Mouse (Mus musculus): Measurements from ENCODE around the gene Tmem104. TPM values are rescaled to one million over a fixed set of nuclear protein-coding genes. Genes with fewer than 3 reads are reported as not detected.
A peak's percentile ranks its signal among the peaks of the same experiment; 100 is the strongest.

Gene Tmem104
- polyA plus RNA-seq, 1 experiment from 2014 or later = 10.7 TPM

DNA sequence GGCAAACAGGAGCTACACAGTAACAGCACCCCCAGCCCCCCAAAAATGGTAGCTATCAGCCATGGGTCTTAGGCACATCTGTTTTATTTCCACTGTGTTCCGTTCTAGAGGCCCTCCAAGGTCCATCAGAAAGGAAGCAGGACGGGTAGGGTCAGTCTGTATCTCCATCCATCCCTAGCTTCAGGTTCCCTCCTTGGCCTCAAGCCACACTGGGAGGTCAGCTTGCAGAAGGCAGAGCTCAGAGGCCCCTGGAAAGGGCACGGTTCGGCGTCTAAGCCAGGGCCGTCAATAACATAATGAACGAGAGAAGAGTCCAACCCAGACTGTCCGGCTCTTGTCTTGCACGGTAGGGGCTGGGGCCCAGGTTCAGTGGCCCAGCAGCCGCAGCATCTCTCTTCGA lies 80.7 kb downstream of the Tmem104 start:
- H3K36me3 ChIP-seq (replicated peaks; ENCODE audit: control insufficient read depth, insufficient read depth) = peaks cover 27% of the 10 kb centered on the region
- no peak overlapping the region for H3K9ac ChIP-seq
- DNase-seq (ENCODE audit: low spot score) (no peak), ATAC-seq (ENCODE audit: low FRiP score) (no peak)
- peaks cover 9% of the 10 kb centered on the region for H3K4me1 ChIP-seq (replicated peaks; ENCODE audit: control insufficient read depth, insufficient read depth, low read length)
- 67% methylated on average over 11 of the region's 11 CpGs for WGBS
- H3K4me2 ChIP-seq (replicated peaks) = no peak overlapping the region
- H3K27me3 ChIP-seq (ENCODE audit: control insufficient read depth, insufficient read depth, low read length) = peaks cover 68% of the 10 kb centered on the region
- no peaks in the 10 kb centered on the region for H3K9me3 ChIP-seq (ENCODE audit: control insufficient read depth, low read length)
- no peak overlapping the region for H3K27ac ChIP-seq
- no peak overlapping the region for H3K4me3 ChIP-seq (replicated peaks; ENCODE audit: low read length)

DNA sequence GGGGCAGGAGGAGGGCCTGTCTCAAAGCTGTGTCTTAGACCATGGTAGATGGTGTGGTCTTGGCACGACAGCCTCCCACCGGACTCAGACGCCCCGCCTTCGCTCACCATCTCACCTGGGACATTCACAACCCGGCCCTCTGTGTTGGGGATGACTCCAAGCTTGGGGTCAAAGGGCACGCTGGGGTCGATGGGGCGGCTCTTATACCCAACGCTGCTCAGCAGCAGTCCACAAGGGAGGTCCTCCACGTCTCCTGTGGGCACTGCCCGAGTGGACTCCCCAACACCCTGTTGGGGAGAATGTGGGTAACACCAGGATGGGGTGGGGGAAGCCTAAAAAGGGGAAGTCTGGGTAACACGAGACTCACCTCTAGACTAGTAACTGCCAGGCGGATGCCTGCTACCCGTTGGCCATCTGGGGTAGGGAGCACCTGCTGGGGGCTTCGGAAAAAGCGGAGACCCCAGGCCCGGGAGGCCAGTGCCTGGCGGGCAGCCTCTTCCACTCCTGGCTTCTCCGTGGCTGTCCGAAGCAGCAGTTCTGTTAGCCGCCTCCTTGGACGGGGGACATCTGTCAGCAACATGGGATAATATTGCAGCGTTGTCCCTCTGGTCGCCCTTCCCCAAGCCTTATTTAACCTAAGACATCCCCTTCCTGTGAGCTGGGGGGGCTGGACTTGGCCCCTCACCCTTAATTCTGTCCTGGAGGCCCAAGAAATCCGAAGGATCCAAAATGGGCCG lies 82.2 kb downstream of the Tmem104 start:
- WGBS = 94% methylated on average over 27 of the region's 27 CpGs
- DNase-seq (ENCODE audit: low spot score) (no peak), ATAC-seq (ENCODE audit: low FRiP score) (no peak)

GRCm38 (mm10) chr11:115270148-115270861 lies 83.0 kb downstream of the Tmem104 start:
- no peaks in the 10 kb centered on the region for H3K9me3 ChIP-seq (ENCODE audit: control insufficient read depth, low read length)
- 32% methylated on average over 19 of the region's 19 CpGs for WGBS
- ATAC-seq (ENCODE audit: low FRiP score) (no peak), DNase-seq (ENCODE audit: low spot score) (peak; percentile 89)
- H3K27me3 ChIP-seq (ENCODE audit: control insufficient read depth, insufficient read depth, low read length) = peaks cover 44% of the 10 kb centered on the region
- peaks cover 27% of the 10 kb centered on the region for H3K36me3 ChIP-seq (replicated peaks; ENCODE audit: control insufficient read depth, insufficient read depth)
- H3K4me3 ChIP-seq (replicated peaks; ENCODE audit: low read length) = no peak overlapping the region
- H3K9ac ChIP-seq = no peak overlapping the region
- no peak overlapping the region for H3K27ac ChIP-seq
- H3K4me1 ChIP-seq (replicated peaks; ENCODE audit: control insufficient read depth, insufficient read depth, low read length) = peaks cover 12% of the 10 kb centered on the region
- no peak overlapping the region for H3K4me2 ChIP-seq (replicated peaks)

More for the DNA sequence above, 82.2 kb downstream of the Tmem104 start:
- H3K9ac ChIP-seq = no peak overlapping the region
- H3K4me1 ChIP-seq (replicated peaks; ENCODE audit: control insufficient read depth, insufficient read depth, low read length) = peaks cover 9% of the 10 kb centered on the region
- H3K9me3 ChIP-seq (ENCODE audit: control insufficient read depth, low read length) = no peaks in the 10 kb centered on the region
- H3K27me3 ChIP-seq (ENCODE audit: control insufficient read depth, insufficient read depth, low read length) = peaks cover 52% of the 10 kb centered on the region
- no peak overlapping the region for H3K4me2 ChIP-seq (replicated peaks)
- peaks cover 27% of the 10 kb centered on the region for H3K36me3 ChIP-seq (replicated peaks; ENCODE audit: control insufficient read depth, insufficient read depth)
- no peak overlapping the region for H3K27ac ChIP-seq
- H3K4me3 ChIP-seq (replicated peaks; ENCODE audit: low read length) = no peak overlapping the region

DNA sequence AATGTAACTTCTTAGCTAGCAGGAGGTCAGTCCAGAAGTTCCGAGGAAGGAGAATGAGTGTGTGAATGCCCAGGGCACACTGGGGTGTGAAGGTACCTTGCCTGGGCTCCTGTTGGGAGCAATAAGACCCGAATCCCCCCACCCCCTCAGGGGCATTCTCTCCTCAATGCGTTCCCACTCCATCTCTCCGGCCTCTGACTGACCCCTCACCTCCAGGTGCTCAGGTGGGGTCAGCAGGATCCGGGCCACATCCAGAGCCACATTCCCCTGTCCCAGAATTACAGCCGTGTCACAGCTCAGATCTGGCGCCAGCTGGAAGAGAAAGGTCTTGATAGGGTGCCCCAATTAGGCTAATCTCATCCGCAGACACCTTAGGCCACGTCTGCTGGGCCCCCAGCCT lies 83.8 kb downstream of the Tmem104 start:
- H3K4me1 ChIP-seq (replicated peaks; ENCODE audit: control insufficient read depth, insufficient read depth, low read length) = peaks cover 20% of the 10 kb centered on the region
- 86% methylated on average over 9 of the region's 9 CpGs for WGBS
- H3K27ac ChIP-seq = no peak overlapping the region
- ATAC-seq (ENCODE audit: low FRiP score) (no peak), DNase-seq (ENCODE audit: low spot score) (no peak)
- peaks cover 37% of the 10 kb centered on the region for H3K27me3 ChIP-seq (ENCODE audit: control insufficient read depth, insufficient read depth, low read length)
- H3K9ac ChIP-seq = no peak overlapping the region
- H3K4me3 ChIP-seq (replicated peaks; ENCODE audit: low read length) = no peak overlapping the region
- no peaks in the 10 kb centered on the region for H3K9me3 ChIP-seq (ENCODE audit: control insufficient read depth, low read length)
- no peak overlapping the region for H3K4me2 ChIP-seq (replicated peaks)
- peaks cover 27% of the 10 kb centered on the region for H3K36me3 ChIP-seq (replicated peaks; ENCODE audit: control insufficient read depth, insufficient read depth)

GRCm38 (mm10) chr11:115271481-115271880 lies 84.2 kb downstream of the Tmem104 start:
- no peaks in the 10 kb centered on the region for H3K9me3 ChIP-seq (ENCODE audit: control insufficient read depth, low read length)
- H3K27me3 ChIP-seq (ENCODE audit: control insufficient read depth, insufficient read depth, low read length) = peaks cover 32% of the 10 kb centered on the region
- H3K4me3 ChIP-seq (replicated peaks; ENCODE audit: low read length) = no peak overlapping the region
- ATAC-seq (ENCODE audit: low FRiP score) = no peak
- no peak overlapping the region for H3K4me2 ChIP-seq (replicated peaks)
- no peak overlapping the region for H3K27ac ChIP-seq
- H3K36me3 ChIP-seq (replicated peaks; ENCODE audit: control insufficient read depth, insufficient read depth) = peaks cover 27% of the 10 kb centered on the region
- H3K4me1 ChIP-seq (replicated peaks; ENCODE audit: control insufficient read depth, insufficient read depth, low read length) = peaks cover 21% of the 10 kb centered on the region
- no peak for DNase-seq (ENCODE audit: low spot score)
- WGBS = 72% methylated on average over 10 of the region's 10 CpGs
- no peak overlapping the region for H3K9ac ChIP-seq

GRCm38 (mm10) chr11:115272894-115273498 lies 85.7 kb downstream of the Tmem104 start:
- WGBS = 69% methylated on average over 10 of the region's 10 CpGs
- H3K4me3 ChIP-seq (replicated peaks; ENCODE audit: low read length) = no peak overlapping the region
- no peak for DNase-seq (ENCODE audit: low spot score)
- peaks cover 18% of the 10 kb centered on the region for H3K4me1 ChIP-seq (replicated peaks; ENCODE audit: control insufficient read depth, insufficient read depth, low read length)
- H3K9me3 ChIP-seq (ENCODE audit: control insufficient read depth, low read length) = no peaks in the 10 kb centered on the region
- no peak overlapping the region for H3K4me2 ChIP-seq (replicated peaks)
- no peak overlapping the region for H3K9ac ChIP-seq
- H3K27ac ChIP-seq = no peak overlapping the region
- ATAC-seq (ENCODE audit: low FRiP score) = no peak
- peaks cover 25% of the 10 kb centered on the region for H3K36me3 ChIP-seq (replicated peaks; ENCODE audit: control insufficient read depth, insufficient read depth)
- H3K27me3 ChIP-seq (ENCODE audit: control insufficient read depth, insufficient read depth, low read length) = peaks cover 18% of the 10 kb centered on the region

DNA sequence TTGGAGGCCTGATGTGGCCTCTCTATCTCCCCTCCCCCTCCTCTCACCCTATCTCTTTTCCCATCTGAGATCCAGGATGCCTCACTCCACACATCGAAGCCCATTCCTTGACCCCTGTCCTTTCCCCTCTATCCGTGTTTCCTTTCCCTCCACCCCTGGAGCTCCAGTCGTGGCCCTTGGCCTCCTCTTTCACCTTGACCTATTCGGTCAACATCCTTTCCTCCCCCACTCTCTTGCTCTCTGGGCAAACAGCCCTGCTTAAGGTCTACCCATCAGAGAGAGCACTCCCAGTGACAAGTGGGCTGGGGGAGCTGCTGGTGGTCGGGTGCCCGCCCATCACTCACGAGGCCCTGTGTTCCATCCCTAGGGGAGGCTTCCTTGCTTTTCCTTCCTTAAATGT lies 86.4 kb downstream of the Tmem104 start:
- ATAC-seq (ENCODE audit: low FRiP score) = no peak
- WGBS = 72% methylated on average over 7 of the region's 7 CpGs
- Histone ChIP-seq H3K4me2 (replicated peaks) (no peak overlapping the region), H3K36me3 (replicated peaks; ENCODE audit: control insufficient read depth, insufficient read depth) (peaks cover 18% of the 10 kb centered on the region), H3K27me3 (ENCODE audit: control insufficient read depth, insufficient read depth, low read length) (peaks cover 10% of the 10 kb centered on the region), H3K4me3 (replicated peaks; ENCODE audit: low read length) (no peak overlapping the region), H3K9ac (no peak overlapping the region), H3K9me3 (ENCODE audit: control insufficient read depth, low read length) (no peaks in the 10 kb centered on the region), H3K27ac (no peak overlapping the region), H3K4me1 (replicated peaks; ENCODE audit: control insufficient read depth, insufficient read depth, low read length) (peaks cover 18% of the 10 kb centered on the region)
- DNase-seq (ENCODE audit: low spot score) = no peak

DNA sequence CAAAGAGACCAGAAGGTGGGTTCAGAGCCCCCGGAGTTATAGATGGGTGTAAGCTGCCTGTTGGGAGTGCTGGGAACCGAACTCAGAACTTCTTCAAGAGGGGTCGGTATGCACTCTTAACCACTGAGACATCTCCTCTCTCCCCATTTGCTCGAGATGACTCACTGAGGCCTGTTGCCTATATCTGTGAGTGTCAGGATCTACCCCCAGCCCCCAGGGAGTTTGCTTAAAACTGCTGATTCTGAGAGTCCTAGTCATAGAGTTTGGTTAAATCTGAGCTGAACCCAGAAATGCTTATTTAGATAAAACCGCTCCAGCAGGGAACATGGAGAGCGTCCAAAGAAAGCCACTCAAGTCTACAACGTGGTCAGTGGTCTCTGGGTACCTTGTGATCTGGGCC lies 86.9 kb downstream of the Tmem104 start:
- no peak for ATAC-seq (ENCODE audit: low FRiP score)
- no peak overlapping the region for H3K9ac ChIP-seq
- 88% methylated on average over 7 of the region's 7 CpGs for WGBS

GRCm38 (mm10) chr11:115274771-115275170 lies 87.5 kb downstream of the Tmem104 start:
- DNase-seq (ENCODE audit: low spot score) (no peak), ATAC-seq (ENCODE audit: low FRiP score) (no peak)
- Histone ChIP-seq H3K4me1 (replicated peaks; ENCODE audit: control insufficient read depth, insufficient read depth, low read length) (peaks cover 18% of the 10 kb centered on the region), H3K4me2 (replicated peaks) (no peak overlapping the region), H3K27ac (no peak overlapping the region), H3K36me3 (replicated peaks; ENCODE audit: control insufficient read depth, insufficient read depth) (0 out of 2 replicates have a peak, but pooled peaks cover 8% of the 10 kb centered on the region), H3K9me3 (ENCODE audit: control insufficient read depth, low read length) (no peaks in the 10 kb centered on the region), H3K27me3 (ENCODE audit: control insufficient read depth, insufficient read depth, low read length) (no peaks in the 10 kb centered on the region), H3K4me3 (replicated peaks; ENCODE audit: low read length) (no peak overlapping the region), H3K9ac (no peak overlapping the region)
- WGBS = 90% methylated on average over 6 of the region's 6 CpGs

More for the DNA sequence above, 86.9 kb downstream of the Tmem104 start:
- no peak overlapping the region for H3K4me3 ChIP-seq (replicated peaks; ENCODE audit: low read length)
- DNase-seq (ENCODE audit: low spot score) = no peak
- H3K36me3 ChIP-seq (replicated peaks; ENCODE audit: control insufficient read depth, insufficient read depth) = peaks cover 14% of the 10 kb centered on the region; the same call in 1 of the 2 replicates
- peaks cover 18% of the 10 kb centered on the region for H3K4me1 ChIP-seq (replicated peaks; ENCODE audit: control insufficient read depth, insufficient read depth, low read length)
- H3K27ac ChIP-seq = no peak overlapping the region
- H3K27me3 ChIP-seq (ENCODE audit: control insufficient read depth, insufficient read depth, low read length) = peaks cover 6% of the 10 kb centered on the region
- H3K9me3 ChIP-seq (ENCODE audit: control insufficient read depth, low read length) = no peaks in the 10 kb centered on the region
- no peak overlapping the region for H3K4me2 ChIP-seq (replicated peaks)

Measured in hindbrain, embryonic 14.5 days (tissue).